Comparison of ENCODE assay signal across 9 mouse cellular contexts in genomic region chr5:100663854-100664253, GRCm38 (mm10). TPM values are rescaled to one million over a fixed set of nuclear protein-coding genes. Genes with fewer than 3 reads are reported as not detected.
DNase-seq lines count a peak whose midpoint lies in the region; TF ChIP-seq lines count a peak whose summit lies in the region.
"Had no signal": no experiment of that assay in that cellular context is flagged by ENCODE, and none has a peak within 500 bp of the region (broad histone marks: within the 10 kb centered on the region; RNA-seq: fewer than 3 reads in every experiment).

No protein-coding gene starts in this region.

- no peak overlapping the region for H3K27ac ChIP-seq in layer of hippocampus, adult 2 months
- no peak overlapping the region for H3K27ac ChIP-seq in ES-E14 (ENCODE audit: insufficient read depth, low read depth, low read length, poor library complexity, severe bottlenecking)
- H3K27ac ChIP-seq: midbrain, embryonic 12.5 days had no signal

- H3K9ac ChIP-seq in ES-E14 (ENCODE audit: insufficient read depth, low read depth, low read length, poor library complexity, severe bottlenecking) = no peak overlapping the region
- H3K9ac ChIP-seq: midbrain, embryonic 12.5 days had no signal

- no peak overlapping the region for H3K4me3 ChIP-seq in layer of hippocampus, adult 2 months
- no peak overlapping the region for H3K4me3 ChIP-seq in ES-E14 (ENCODE audit: insufficient read depth in 1 of 2, low read depth in 1 of 2, low read length in 2 of 2, poor library complexity in 1 of 2, severe bottlenecking in 1 of 2)
- H3K4me3 ChIP-seq: midbrain, embryonic 12.5 days had no signal

- in situ Hi-C loops in ES-E14 (cut with MboI; ENCODE audit: low sequenced_read_pairs in 2 of 2, unreplicated experiment in 2 of 2) = no loop called here

- H3K36me3 ChIP-seq in ES-E14 (ENCODE audit: control insufficient read depth, insufficient read depth, low read length, poor library complexity, severe bottlenecking) = peaks cover 23% of the 10 kb centered on the region; the same call in 1 of the 2 replicates

- DNase-seq in layer of hippocampus, adult 2 months (ENCODE audit: low spot score in 2 of 2) = peak in 1 of 2 experiments; percentile 39
- DNase-seq in layer of hippocampus, adult 8-10 months (ENCODE audit: low spot score in 2 of 2) = no peak
- no peak for DNase-seq in ES-E14 (ENCODE audit: low read depth, low spot score)
- peak; percentile 44 for DNase-seq in embryo, embryonic 10.5 days (ENCODE audit: low spot score)
- DNase-seq in kidney, postnatal 4 days = peak; percentile 45 to 58
- peak; percentile 61 to 73 for DNase-seq in natural killer cell, adult 2 months (ENCODE audit: low spot score in 2 of 2)
- DNase-seq in right cerebral cortex, postnatal 4 days = no peak
- no peak for DNase-seq in gastrocnemius, postnatal 25 days

- peak; percentile 96 for TF ChIP-seq CTCF in layer of hippocampus, adult 2 months (conservative IDR thresholded peaks at IDR 0.05)

- H3K9me3 ChIP-seq in ES-E14 (ENCODE audit: control insufficient read depth, insufficient read depth, low read depth, low read length) = no peaks in the 10 kb centered on the region
- H3K9me3 ChIP-seq: midbrain, embryonic 12.5 days had no signal

- H3K4me1 ChIP-seq in ES-E14 (ENCODE audit: control insufficient read depth in 2 of 2, insufficient read depth in 2 of 2, low read length in 2 of 2, poor library complexity in 1 of 2) = no peaks in the 10 kb centered on the region
- H3K4me1 ChIP-seq: midbrain, embryonic 12.5 days had no signal

TF ChIP-seq in ES-E14, 5 proteins besides CTCF, POLR2A, EP300 and RAD21:
- TF ChIP-seq ZNF384 (IDR thresholded peaks at IDR 0.05; ENCODE audit: low read depth, low read length) (0 out of 2 replicates have a peak, but pooled peaks have one; percentile 18), ZC3H11A (IDR thresholded peaks at IDR 0.05; ENCODE audit: borderline replicate concordance, low read depth, low read length) (0 out of 2 replicates have a peak, but pooled peaks have one; percentile 2), MAFK (IDR thresholded peaks at IDR 0.05; ENCODE audit: insufficient read depth, low read depth, low read length) (no peak)

RNA-seq across cellular contexts. Expression of gene Coq2, which starts 11.1 kb away (rescaled TPM):
- 10 to 100 TPM; 84.1 to 86.9 TPM for total RNA-seq in layer of hippocampus, adult 2 months (2021)
- total RNA-seq in layer of hippocampus, adult 8-10 months (2022) = 10 to 100 TPM; 77.6 to 88.5 (median 82.3) TPM
- total RNA-seq in ES-E14 (2012; rRNA removed) = 27.4 and 43.9 TPM in 2 replicates
- total RNA-seq in gastrocnemius, postnatal 25 days (2021) = 10 to 100 TPM; 58.4 to 61.5 TPM

RNA-seq across cellular contexts. Expression of gene Hpse, which starts 55.7 kb away (rescaled TPM):
- total RNA-seq in layer of hippocampus, adult 2 months (2021) = under 1 TPM; 0.38 to 0.86 TPM
- total RNA-seq in layer of hippocampus, adult 8-10 months (2022) = 1 to 10 TPM in 1 of 4 experiments, under 1 TPM in 3; 0.33 to 1.3 (median 0.88) TPM
- total RNA-seq in ES-E14 (2012; rRNA removed) = 0.32 and 1.2 TPM in 2 replicates
- under 1 TPM; 0.13 to 0.70 TPM for total RNA-seq in gastrocnemius, postnatal 25 days (2021)

Comparison
In these comparisons a context has a peak if more than half of its experiments do, and no peak if none do; other contexts are left out.
1. DNase-seq: peak in embryo, embryonic 10.5 days (single experiment), kidney, postnatal 4 days (2 of 2) and natural killer cell, adult 2 months (2 of 2); none in layer of hippocampus, adult 8-10 months (0 of 2), ES-E14 (single experiment), right cerebral cortex, postnatal 4 days (single experiment) and gastrocnemius, postnatal 25 days (single experiment).